Comparison of ENCODE assay signal across 9 mouse cellular contexts in genomic region chr13:60684050-60684760, GRCm38 (mm10).
DNase-seq lines count a peak whose midpoint lies in the region; ATAC-seq lines count a peak whose summit lies in the region.
"Had no signal": no experiment of that assay in that cellular context is flagged by ENCODE, and none has a peak within 500 bp of the region (broad histone marks: within the 10 kb centered on the region; RNA-seq: fewer than 3 reads in every experiment).

No protein-coding gene starts in this region.

- intact Hi-C loops in left cerebral cortex, postnatal 4 days (cut with DNase I), result no loop called here
- intact Hi-C loops in left cerebral cortex, postnatal 25 days (cut with DNase I), result no loop called here

- H3K4me2 ChIP-seq in kidney, embryonic 16.5 days (replicated peaks; ENCODE audit: low read depth, low read length), result no peak overlapping the region

- peak; percentile 66 for ATAC-seq in kidney, embryonic 16.5 days (ENCODE audit: low FRiP score, low TSS enrichment)
- no peak for ATAC-seq in granulocyte monocyte progenitor cell, adult 5-6 weeks (replicated peaks; ENCODE audit: poor library complexity, severe bottlenecking)

- H3K9me3 ChIP-seq in kidney, embryonic 16.5 days (ENCODE audit: low read length), result no peaks in the 10 kb centered on the region

- H3K27ac ChIP-seq in kidney, embryonic 16.5 days (ENCODE audit: low read length), result peak overlapping the region; percentile 81; the same call in 1 of the 2 replicates

- H3K36me3 ChIP-seq in kidney, embryonic 16.5 days (ENCODE audit: insufficient read depth, low read length), result no peaks in the 10 kb centered on the region

- H3K27me3 ChIP-seq in kidney, embryonic 16.5 days (ENCODE audit: insufficient read depth, low read length), result no peaks in the 10 kb centered on the region

- no peak overlapping the region; the same call in 1 of the 2 replicates for H3K9ac ChIP-seq in kidney, embryonic 16.5 days (replicated peaks; ENCODE audit: low read length)

- peak; percentile 40 for DNase-seq in left cerebral cortex, postnatal 4 days
- no peak for DNase-seq in left cerebral cortex, postnatal 25 days (ENCODE audit: low spot score in 2 of 2)
- DNase-seq in gastrocnemius, adult 8-10 months (ENCODE audit: low spot score in 2 of 2), result peak; percentile 25 to 33
- DNase-seq in lung, postnatal 14 days, result peak; percentile 60
- DNase-seq in thymus, postnatal 36 days, result no peak
- no peak for DNase-seq in urinary bladder, postnatal 4 days (ENCODE audit: low spot score in 2 of 2)

- H3K4me3 ChIP-seq in kidney, embryonic 16.5 days (ENCODE audit: low read length), result no peak overlapping the region
- H3K4me3 ChIP-seq: erythroblast, embryonic 14.5 days had no signal

- H3K4me1 ChIP-seq in kidney, embryonic 16.5 days (ENCODE audit: insufficient read depth, low read length), result peaks cover 51% of the 10 kb centered on the region

- 41% methylated on average over 10 of the region's 10 CpGs for WGBS in kidney, embryonic 16.5 days

Comparison
In these comparisons a context has a peak if more than half of its experiments do, and no peak if none do; other contexts are left out.
1. DNase-seq: peak in left cerebral cortex, postnatal 4 days (single experiment), gastrocnemius, adult 8-10 months (2 of 2) and lung, postnatal 14 days (single experiment); none in left cerebral cortex, postnatal 25 days (0 of 2), thymus, postnatal 36 days (0 of 2) and urinary bladder, postnatal 4 days (0 of 2).